Mouse (Mus musculus): Measurements from ENCODE around the gene Mars. TPM values are rescaled to one million over a fixed set of nuclear protein-coding genes. Genes with fewer than 3 reads are reported as not detected.
"Not testable (repeated sequence)": the region's sequence is repeated elsewhere in the genome, so short reads cannot be mapped to it uniquely, and the experiment has no call there.

Gene Mars
- polyA plus RNA-seq, 1 experiment from 2014 or later, result 187 TPM

DNA sequence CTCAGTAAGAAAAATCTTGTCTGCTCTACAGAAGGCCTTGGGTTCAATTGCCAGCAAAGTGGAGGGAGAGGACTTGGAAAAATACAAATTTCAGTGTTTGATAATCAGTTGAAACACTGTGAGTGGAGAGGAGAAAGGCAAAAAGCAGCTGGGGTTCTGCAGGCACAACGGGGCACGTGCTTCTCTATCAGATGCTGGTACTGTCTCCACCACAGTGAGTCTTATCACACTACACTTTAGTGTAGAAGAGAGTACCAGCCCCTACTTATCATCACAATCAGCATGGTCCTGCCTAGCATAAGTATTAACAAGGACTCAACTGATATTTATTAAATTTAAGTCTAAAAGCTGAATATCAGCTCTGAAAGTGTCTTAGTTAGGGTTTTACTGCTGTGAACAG is 5.7 kb upstream of the Mars start:
- H3K4me3 ChIP-seq, result no peak overlapping the region
- WGBS, result 80% methylated on average over 2 of the region's 2 CpGs
- H3K27me3 ChIP-seq (ENCODE audit: low read depth, poor library complexity, severe bottlenecking), result peaks cover 7% of the 10 kb centered on the region
- DNase-seq (ENCODE audit: low spot score), result no peak
- no peak overlapping the region for H3K27ac ChIP-seq (replicated peaks)
- no peaks in the 10 kb centered on the region for H3K36me3 ChIP-seq
- no peaks in the 10 kb centered on the region for H3K9me3 ChIP-seq (replicated peaks)
- H3K4me1 ChIP-seq, result 0 out of 2 replicates have a peak, but pooled peaks cover 2% of the 10 kb centered on the region

- peaks cover 16% of the 10 kb centered on the region for H3K4me1 ChIP-seq
- 82% methylated on average over 1 of the region's 1 CpGs for WGBS
- H3K36me3 ChIP-seq, result not testable (repeated sequence)
These were observed 3.4 kb upstream of the Mars start for GRCm38 (mm10) chr10:127314950-127315349.

DNA sequence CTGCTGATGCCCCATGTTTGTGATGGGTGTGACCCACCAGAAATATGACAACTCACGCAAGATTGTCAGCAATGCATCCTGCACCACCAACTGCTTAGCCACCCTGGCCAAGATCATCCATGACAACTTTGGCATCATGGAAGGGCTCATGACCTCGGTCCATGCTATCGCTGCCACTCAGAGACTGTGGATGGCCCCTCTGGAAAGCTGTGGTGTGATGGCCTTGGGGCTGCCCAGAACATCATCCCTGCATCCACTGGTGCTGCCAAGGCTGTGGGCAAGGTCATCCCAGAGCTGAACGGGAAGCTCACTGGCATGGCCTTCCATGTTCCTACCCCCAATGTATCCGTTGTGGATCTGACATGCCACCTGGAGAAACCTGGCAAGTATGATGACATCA is 1.9 kb upstream of the Mars start:
- not testable (repeated sequence) for H3K27ac ChIP-seq (replicated peaks); H3K9me3 ChIP-seq (replicated peaks); H3K27me3 ChIP-seq (ENCODE audit: low read depth, poor library complexity, severe bottlenecking); DNase-seq (ENCODE audit: low spot score); H3K4me3 ChIP-seq
- Histone ChIP-seq H3K36me3 (peaks cover 15% of the 10 kb centered on the region), H3K4me1 (peaks cover 17% of the 10 kb centered on the region)
- 86% methylated on average over 5 of the region's 5 CpGs for WGBS

More at GRCm38 (mm10) chr10:127314950-127315349, 3.4 kb upstream of the Mars start:
- H3K27ac ChIP-seq (replicated peaks); H3K9me3 ChIP-seq (replicated peaks); H3K4me3 ChIP-seq; H3K27me3 ChIP-seq (ENCODE audit: low read depth, poor library complexity, severe bottlenecking); DNase-seq (ENCODE audit: low spot score): not testable (repeated sequence)

GRCm38 (mm10) chr10:127312858-127313257 is 1.3 kb upstream of the Mars start:
- Histone ChIP-seq H3K36me3 (peaks cover 22% of the 10 kb centered on the region), H3K4me3 (no peak overlapping the region), H3K27me3 (ENCODE audit: low read depth, poor library complexity, severe bottlenecking) (no peaks in the 10 kb centered on the region), H3K9me3 (replicated peaks) (no peaks in the 10 kb centered on the region), H3K4me1 (peaks cover 17% of the 10 kb centered on the region), H3K27ac (replicated peaks) (no peak overlapping the region)
- DNase-seq (ENCODE audit: low spot score), result no peak
- whole genome bisulfite sequencing, result 79% methylated on average over 4 of the region's 4 CpGs

DNA sequence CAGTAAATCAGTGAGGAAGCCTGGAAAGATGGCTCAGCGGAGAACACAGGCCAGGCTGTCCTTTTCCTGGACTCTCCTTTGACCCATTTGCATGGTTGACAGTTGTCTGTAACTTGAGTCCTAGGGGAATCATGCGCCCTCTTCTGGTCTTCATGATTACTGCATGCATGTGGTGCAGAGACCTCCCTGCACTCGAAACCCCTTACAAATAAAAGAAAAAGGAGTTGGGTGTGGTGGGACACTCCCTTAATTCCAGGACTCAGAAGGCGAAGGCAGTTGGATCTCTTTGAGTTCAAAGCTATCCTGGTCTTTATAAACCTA is 730 bp upstream of the Mars start:
- no peaks in the 10 kb centered on the region for H3K9me3 ChIP-seq (replicated peaks)
- H3K4me1 ChIP-seq, result peaks cover 17% of the 10 kb centered on the region
- DNase-seq (ENCODE audit: low spot score), result peak; percentile 89
- peak overlapping the region; percentile 91 for H3K4me3 ChIP-seq
- WGBS, result 2% methylated on average over 4 of the region's 4 CpGs
- no peaks in the 10 kb centered on the region for H3K27me3 ChIP-seq (ENCODE audit: low read depth, poor library complexity, severe bottlenecking)
- H3K27ac ChIP-seq (replicated peaks), result peak overlapping the region; percentile 94
- peaks cover 27% of the 10 kb centered on the region for H3K36me3 ChIP-seq

GRCm38 (mm10) chr10:127310523-127311475 is 787 bp downstream of the Mars start:
- peaks cover 42% of the 10 kb centered on the region for H3K36me3 ChIP-seq
- no peak for DNase-seq (ENCODE audit: low spot score)
- H3K27ac ChIP-seq (replicated peaks), result peak overlapping the region; percentile 94
- H3K9me3 ChIP-seq (replicated peaks), result no peaks in the 10 kb centered on the region
- H3K27me3 ChIP-seq (ENCODE audit: low read depth, poor library complexity, severe bottlenecking), result no peaks in the 10 kb centered on the region
- H3K4me1 ChIP-seq, result peaks cover 17% of the 10 kb centered on the region
- WGBS, result 39% methylated on average over 23 of the region's 23 CpGs
- peak overlapping the region; percentile 91 for H3K4me3 ChIP-seq

GRCm38 (mm10) chr10:127309167-127309566 is 2.4 kb downstream of the Mars start:
- peaks cover 17% of the 10 kb centered on the region for H3K4me1 ChIP-seq

GRCm38 (mm10) chr10:127303136-127303535 is 8.4 kb downstream of the Mars start:
- no peak for DNase-seq (ENCODE audit: low spot score)
- Histone ChIP-seq H3K9me3 (replicated peaks) (no peaks in the 10 kb centered on the region), H3K4me1 (no peaks in the 10 kb centered on the region), H3K4me3 (no peak overlapping the region), H3K36me3 (peaks cover 100% of the 10 kb centered on the region), H3K27me3 (ENCODE audit: low read depth, poor library complexity, severe bottlenecking) (no peaks in the 10 kb centered on the region), H3K27ac (replicated peaks) (no peak overlapping the region)
- 95% methylated on average over 11 of the region's 11 CpGs for WGBS

More at GRCm38 (mm10) chr10:127309167-127309566, 2.4 kb downstream of the Mars start:
- H3K4me3 ChIP-seq; DNase-seq (ENCODE audit: low spot score); H3K9me3 ChIP-seq (replicated peaks); H3K27me3 ChIP-seq (ENCODE audit: low read depth, poor library complexity, severe bottlenecking); H3K27ac ChIP-seq (replicated peaks): not testable (repeated sequence)
- WGBS, result 86% methylated on average over 3 of the region's 3 CpGs
- peaks cover 59% of the 10 kb centered on the region for H3K36me3 ChIP-seq

DNA sequence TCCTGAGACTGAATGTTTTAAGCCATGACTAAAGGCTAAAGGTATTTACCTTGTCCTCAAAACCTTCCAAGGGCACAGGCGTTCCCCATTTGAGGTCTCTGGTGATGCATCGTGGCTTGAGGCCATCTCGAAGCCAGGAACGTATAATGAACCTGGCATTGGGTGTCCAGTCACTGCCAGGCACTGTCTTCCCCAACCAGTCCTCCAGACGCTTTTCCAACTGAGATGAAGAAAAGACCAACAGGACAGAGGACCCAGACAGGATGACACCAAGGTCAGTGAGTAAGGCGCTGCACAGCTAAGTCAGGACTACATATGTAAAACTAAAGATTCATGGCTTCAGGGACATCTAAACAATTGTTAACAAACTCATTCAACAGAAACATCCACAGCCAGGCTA is 11.2 kb downstream of the Mars start:
- H3K27ac ChIP-seq (replicated peaks), result no peak overlapping the region
- H3K4me3 ChIP-seq, result no peak overlapping the region
- 94% methylated on average over 6 of the region's 6 CpGs for WGBS
- H3K36me3 ChIP-seq, result peaks cover 100% of the 10 kb centered on the region
- no peaks in the 10 kb centered on the region for H3K27me3 ChIP-seq (ENCODE audit: low read depth, poor library complexity, severe bottlenecking)
- no peaks in the 10 kb centered on the region for H3K9me3 ChIP-seq (replicated peaks)
- DNase-seq (ENCODE audit: low spot score), result no peak
- H3K4me1 ChIP-seq, result no peaks in the 10 kb centered on the region

GRCm38 (mm10) chr10:127297015-127297871 is 14.3 kb downstream of the Mars start:
- Histone ChIP-seq H3K27me3 (ENCODE audit: low read depth, poor library complexity, severe bottlenecking) (no peaks in the 10 kb centered on the region), H3K27ac (replicated peaks) (no peak overlapping the region), H3K9me3 (replicated peaks) (no peaks in the 10 kb centered on the region), H3K4me3 (no peak overlapping the region), H3K36me3 (peaks cover 96% of the 10 kb centered on the region), H3K4me1 (peaks cover 10% of the 10 kb centered on the region)
- WGBS, result 92% methylated on average over 16 of the region's 16 CpGs
- DNase-seq (ENCODE audit: low spot score), result no peak

DNA sequence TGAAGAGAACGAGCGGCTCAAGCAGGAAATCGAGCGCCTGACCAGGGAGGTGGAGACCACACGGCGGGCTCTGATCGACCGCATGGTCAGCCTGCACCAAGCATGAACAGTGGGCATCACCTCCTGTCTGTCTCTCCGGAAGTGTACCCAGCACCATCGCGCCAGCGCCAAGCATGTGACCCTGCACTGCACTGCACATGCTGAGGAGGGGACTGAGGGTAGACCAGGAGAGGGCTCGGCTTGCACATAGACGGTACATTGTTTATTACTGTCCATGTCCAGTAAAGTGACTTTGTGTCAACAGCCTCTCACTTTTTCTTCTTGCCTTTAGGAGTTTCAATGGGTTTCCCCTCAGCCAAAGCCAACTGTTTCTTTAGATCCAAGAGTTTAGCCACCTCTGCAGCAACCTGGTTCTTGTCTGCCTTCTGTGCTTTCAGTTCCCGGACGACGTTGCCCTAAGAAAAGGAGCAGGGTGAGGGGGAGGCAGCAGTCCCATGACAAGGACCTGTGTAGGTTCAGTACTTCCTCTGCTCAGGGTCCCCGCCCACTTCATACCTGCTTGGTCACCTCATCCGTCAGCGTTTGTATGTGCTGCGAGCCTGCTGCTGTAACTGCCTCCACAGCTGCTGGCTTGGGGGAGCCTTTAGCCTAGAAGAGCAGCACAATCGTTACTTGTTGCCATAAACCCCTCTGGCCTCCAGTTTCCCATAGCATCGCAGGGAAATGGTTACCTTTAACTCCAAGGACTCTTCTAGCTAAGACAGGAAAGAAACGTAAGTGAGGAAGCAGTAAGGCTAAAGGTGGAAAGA is 15.4 kb downstream of the Mars start:
- WGBS, result 94% methylated on average over 24 of the region's 24 CpGs

GRCm38 (mm10) chr10:127294895-127295510 is 16.6 kb downstream of the Mars start:
- Histone ChIP-seq H3K27ac (replicated peaks) (no peak overlapping the region), H3K27me3 (ENCODE audit: low read depth, poor library complexity, severe bottlenecking) (no peaks in the 10 kb centered on the region), H3K4me3 (0 out of 2 replicates have a peak overlapping the region, but pooled peaks have one; percentile 1), H3K9me3 (replicated peaks) (no peaks in the 10 kb centered on the region), H3K36me3 (peaks cover 73% of the 10 kb centered on the region), H3K4me1 (peaks cover 25% of the 10 kb centered on the region)
- DNase-seq (ENCODE audit: low spot score), result no peak
- WGBS, result 94% methylated on average over 10 of the region's 10 CpGs

More for the DNA sequence above, 15.4 kb downstream of the Mars start:
- Histone ChIP-seq H3K4me1 (peaks cover 21% of the 10 kb centered on the region), H3K4me3 (no peak overlapping the region), H3K27ac (replicated peaks) (no peak overlapping the region), H3K9me3 (replicated peaks) (no peaks in the 10 kb centered on the region), H3K36me3 (peaks cover 85% of the 10 kb centered on the region), H3K27me3 (ENCODE audit: low read depth, poor library complexity, severe bottlenecking) (no peaks in the 10 kb centered on the region)
- no peak for DNase-seq (ENCODE audit: low spot score)

Data from midbrain, embryonic 10.5 days (tissue).